Mouse (Mus musculus) limb, embryonic 14.5 days (tissue): Measurements from ENCODE around the gene Sectm1b. TPM values are rescaled to one million over a fixed set of nuclear protein-coding genes. Genes with fewer than 3 reads are reported as not detected.
A peak's percentile ranks its signal among the peaks of the same experiment; 100 is the strongest.

ENCODE experiments used
- ATAC-seq: fragments of 200-750 bp; cut with Nextera tagmentation; 2 replicates; pipeline ENCODE4 v1.8.0; 2017; ENCODE audit warnings: low read depth, moderate number of reproducible peaks, moderate TSS enrichment; ENCODE audit not compliant: low FRiP score
- DNase-seq: peaks from one replicate; pipeline ENCODE4 v3.0.0-alpha.2; 2015; ENCODE audit warnings: low spot score
- H3K27ac ChIP-seq: fragments of 300-500 bp; sonication (generic); replicated peaks from 2 replicates; pipeline ENCODE4 v1.5.1; 2014; ENCODE audit warnings: low read depth, mild to moderate bottlenecking, low read length, moderate library complexity, mixed read lengths
- H3K27me3 ChIP-seq: fragments of 300-500 bp; sonication (generic); 2 replicates; pipeline ENCODE4 v1.6.1; 2014; ENCODE audit warnings: low read length, mixed read lengths; ENCODE audit not compliant: control insufficient read depth, insufficient read depth
- H3K36me3 ChIP-seq: fragments of 300-500 bp; sonication (generic); 2 replicates; pipeline ENCODE4 v1.6.1; 2014; ENCODE audit warnings: mild to moderate bottlenecking, low read length, moderate library complexity, mixed read lengths; ENCODE audit not compliant: control insufficient read depth, insufficient read depth
- H3K4me1 ChIP-seq: fragments of 300-500 bp; sonication (generic); 2 replicates; pipeline ENCODE4 v1.6.1; 2014; ENCODE audit warnings: antibody characterized with exemption, low read length, mixed read lengths; ENCODE audit not compliant: control insufficient read depth, insufficient read depth
- H3K4me2 ChIP-seq: fragments of 300-500 bp; sonication (generic); replicated peaks from 2 replicates; pipeline ENCODE4 v1.6.1; 2014; ENCODE audit warnings: low read depth, mild to moderate bottlenecking, low read length, moderate library complexity; ENCODE audit not compliant: severe bottlenecking
- H3K4me3 ChIP-seq: fragments of 300-500 bp; sonication (generic); replicated peaks from 2 replicates; pipeline ENCODE4 v1.5.1; 2014; ENCODE audit warnings: low read length
- H3K9ac ChIP-seq: fragments of 300-500 bp; sonication (generic); 2 replicates; pipeline ENCODE4 v1.6.1; 2014; ENCODE audit warnings: mild to moderate bottlenecking, low read depth, low read length, moderate library complexity; ENCODE audit not compliant: severe bottlenecking
- H3K9me3 ChIP-seq: fragments of 300-500 bp; sonication (generic); 2 replicates; pipeline ENCODE4 v1.6.1; 2016; ENCODE audit warnings: low read length; ENCODE audit not compliant: control insufficient read depth
- POLR2A ChIP-seq: fragments of 200-500 bp; IDR thresholded peaks from 2 replicates; pipeline ENCODE4 v1.8.0; 2012; ENCODE audit warnings: inconsistent platforms, mild to moderate bottlenecking, moderate library complexity, borderline replicate concordance; ENCODE audit not compliant: insufficient read depth, insufficient read length; ENCODE audit errors: extremely low read depth
- WGBS: fragments of 180-500 bp; shearing (Covaris S2); extraction: QIAGEN DNeasy Blood & Tissue Kit; methylation state at CpG from one replicate; pipeline ENCODE4 v1.1.7; 2014; 5-methylcytosine and 5-hydroxymethylcytosine counted together
- polyA plus RNA-seq, 2 experiments: library from polyadenylated mRNA; depleted of rRNA in 1 of 2; stranded (reverse) in 1 of 2; unstranded in 1 of 2; fragments of >200 nt; fragmentation: Nextera tagmentation in 1 of 2; extraction: Ambion mirVana in 1 of 2; gene quantifications; 2 replicates each; pipeline versions ENCODE4 v1.2.1 to v1.2.3; 2012 to 2014

Sectm1b gene
- polyA plus RNA-seq, 2 experiments: not detected

DNA sequence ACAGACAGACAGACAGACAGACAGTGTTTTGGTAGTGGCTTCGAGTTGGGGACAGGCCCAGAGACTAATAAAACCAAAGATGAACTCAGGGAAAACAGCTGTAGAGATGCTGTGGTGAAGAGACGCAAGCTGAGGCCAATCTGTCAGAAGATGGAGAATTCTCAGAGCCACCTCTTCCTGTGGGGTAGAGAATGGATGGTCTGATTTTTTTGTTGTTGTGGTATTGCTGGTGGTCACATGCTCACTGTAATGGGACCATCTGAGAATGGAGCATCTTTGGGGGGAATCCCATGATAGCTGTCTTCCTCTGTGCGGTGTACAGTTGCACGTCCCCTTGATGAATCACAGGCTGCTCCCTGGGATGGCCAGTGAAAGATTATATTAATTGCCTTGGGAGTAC, 20.9 kb downstream of the Sectm1b start:
- ATAC-seq: no peak
- Histone ChIP-seq H3K36me3 (no peaks in the 10 kb centered on the region), H3K9me3 (no peaks in the 10 kb centered on the region), H3K4me3 (no peak overlapping the region), H3K4me1 (no peaks in the 10 kb centered on the region), H3K9ac (no peak overlapping the region), H3K4me2 (no peak overlapping the region), H3K27ac (no peak overlapping the region), H3K27me3 (no peaks in the 10 kb centered on the region)
- WGBS: 73% methylated on average over 4 of the region's 4 CpGs
- DNase-seq: no peak
- no peak for TF ChIP-seq POLR2A

DNA sequence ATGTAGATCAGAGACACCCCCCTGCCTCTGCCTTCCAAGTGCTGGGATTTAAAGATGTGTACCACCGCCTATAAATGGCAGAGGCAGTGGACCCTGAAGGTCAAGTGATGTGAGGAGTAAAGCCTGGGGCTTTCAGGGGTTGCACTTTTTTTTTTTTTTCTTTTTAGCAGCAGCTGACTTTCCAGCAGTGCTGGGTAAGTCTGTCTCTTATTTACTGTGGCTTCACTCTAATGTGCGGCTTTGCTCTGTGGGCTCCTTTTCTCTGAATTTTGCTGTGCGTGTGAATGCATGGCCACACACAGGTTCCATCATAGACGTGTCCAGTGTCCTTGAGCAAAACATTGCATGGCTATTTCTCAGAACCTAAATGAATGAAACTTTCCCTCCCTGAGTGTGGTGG, 21.7 kb downstream of the Sectm1b start:
- TF ChIP-seq POLR2A: no peak
- no peak overlapping the region for H3K4me2 ChIP-seq
- 70% methylated on average over 4 of the region's 4 CpGs for WGBS

DNA sequence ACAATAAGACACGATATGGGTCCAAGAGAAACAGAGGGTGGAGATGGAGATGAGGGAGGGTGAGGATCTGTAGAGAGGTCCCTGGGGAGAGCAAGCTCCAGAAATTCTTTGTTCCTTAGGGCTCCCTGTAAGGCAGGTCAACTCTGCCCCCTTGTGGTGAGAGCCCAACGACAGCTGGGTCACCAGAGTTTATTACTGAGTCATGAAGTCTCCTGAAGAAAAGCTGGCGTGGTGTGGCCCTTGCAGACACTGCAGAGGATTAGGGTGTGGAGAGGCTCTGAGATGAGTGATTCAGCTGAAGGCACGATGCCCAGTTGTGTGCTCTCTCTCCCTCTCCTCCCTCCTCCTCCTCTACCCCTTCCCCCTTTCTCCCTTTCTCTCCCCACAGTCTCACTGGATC, 22.2 kb downstream of the Sectm1b start:
- Histone ChIP-seq H3K36me3 (no peaks in the 10 kb centered on the region), H3K27me3 (no peaks in the 10 kb centered on the region), H3K9ac (no peak overlapping the region), H3K9me3 (no peaks in the 10 kb centered on the region), H3K4me2 (no peak overlapping the region), H3K4me1 (no peaks in the 10 kb centered on the region), H3K4me3 (no peak overlapping the region), H3K27ac (no peak overlapping the region)
- ATAC-seq: no peak; the same call in 1 of the 2 replicates
- no peak for TF ChIP-seq POLR2A
- DNase-seq: peak; percentile 80
- 11% methylated on average over 4 of the region's 4 CpGs for WGBS

More for the DNA sequence above, 21.7 kb downstream of the Sectm1b start:
- Histone ChIP-seq H3K27ac (no peak overlapping the region), H3K4me1 (no peaks in the 10 kb centered on the region), H3K36me3 (no peaks in the 10 kb centered on the region), H3K9ac (no peak overlapping the region), H3K4me3 (no peak overlapping the region), H3K9me3 (no peaks in the 10 kb centered on the region), H3K27me3 (no peaks in the 10 kb centered on the region)
- ATAC-seq (no peak), DNase-seq (no peak)

DNA sequence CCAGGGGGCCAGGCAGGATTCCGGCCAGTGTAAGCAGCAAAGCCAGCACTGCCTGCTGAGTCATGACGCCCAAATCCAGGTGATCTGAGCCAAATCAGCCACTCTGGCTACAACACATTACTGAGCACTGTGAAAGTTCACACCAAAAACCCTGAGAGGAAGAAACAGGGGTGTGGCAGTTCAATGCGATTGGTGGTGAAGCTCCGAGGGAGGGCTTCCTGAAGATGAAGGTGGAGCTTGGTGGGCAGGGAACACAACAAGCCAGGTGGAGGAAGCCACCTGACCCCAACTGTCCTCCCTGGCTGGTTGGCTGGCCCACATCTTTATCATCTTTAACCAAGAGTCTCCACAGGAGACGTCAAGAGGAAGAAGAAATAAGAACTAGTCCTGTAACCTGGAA, 24.1 kb downstream of the Sectm1b start, which contains the start of gene Cd7:
Gene Cd7, minus strand, starts transcription at position 117 of the 400 bp plus-strand sequence.
- Histone ChIP-seq H3K4me3 (no peak within 1 kb of the TSS), H3K4me2 (no peak within 1 kb of the TSS), H3K27ac (no peak within 1 kb of the TSS), H3K4me1 (no peaks in the 10 kb centered on the region), H3K27me3 (no peaks in the 10 kb centered on the region), H3K9ac (no peak within 1 kb of the TSS), H3K9me3 (no peaks in the 10 kb centered on the region), H3K36me3 (no peaks in the 10 kb centered on the region)
- WGBS: 65% methylated on average over 5 of the region's 5 CpGs
- DNase-seq (no peak), ATAC-seq (no peak)
- TF ChIP-seq POLR2A: no peak

DNA sequence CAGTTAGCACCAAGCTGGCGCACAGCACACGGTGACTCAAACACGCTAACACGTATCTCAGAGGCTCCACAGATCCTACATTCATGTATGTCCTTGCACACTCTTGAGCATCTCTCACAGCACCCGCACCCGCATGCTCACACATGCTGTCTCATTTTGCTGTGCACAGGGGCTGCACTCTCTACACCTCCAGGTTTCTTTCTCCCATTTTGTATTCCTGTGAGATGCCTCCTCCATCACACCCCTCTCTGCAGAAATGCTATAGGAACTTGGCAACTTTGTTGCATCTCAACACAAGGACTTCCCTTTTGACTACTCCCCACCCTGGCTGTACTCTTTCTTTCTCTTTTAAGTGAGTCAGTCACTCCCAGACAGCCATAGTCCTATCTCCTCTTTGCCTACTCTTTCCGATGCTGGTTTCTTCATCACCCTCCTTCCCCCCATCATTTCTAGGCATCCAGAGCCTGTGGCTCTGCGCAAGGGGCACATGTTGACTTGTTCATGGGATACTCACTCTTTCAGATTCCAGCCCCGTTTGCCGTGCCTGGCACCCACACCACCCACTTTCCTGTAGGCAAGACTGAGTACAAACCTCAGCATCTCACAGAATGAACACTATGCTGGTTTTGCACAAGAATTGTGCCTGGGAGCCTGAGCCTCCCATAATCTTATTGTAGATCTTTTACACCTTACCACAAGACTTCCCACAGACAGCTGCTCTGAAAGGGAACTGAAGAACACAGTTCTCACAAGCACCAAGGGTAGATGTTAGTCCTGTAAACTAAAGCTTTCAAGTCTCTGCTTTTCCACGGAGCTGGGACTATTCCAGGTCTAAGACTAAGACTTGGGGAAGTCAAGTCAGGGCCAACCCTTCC, 24.8 kb downstream of the Sectm1b start:
- Histone ChIP-seq H3K27ac (no peak overlapping the region), H3K27me3 (no peaks in the 10 kb centered on the region), H3K4me2 (no peak overlapping the region), H3K36me3 (no peaks in the 10 kb centered on the region), H3K4me3 (no peak overlapping the region), H3K4me1 (no peaks in the 10 kb centered on the region), H3K9me3 (no peaks in the 10 kb centered on the region), H3K9ac (no peak overlapping the region)
- DNase-seq: no peak
- WGBS: 85% methylated on average over 11 of the region's 11 CpGs
- no peak for TF ChIP-seq POLR2A
- ATAC-seq: no peak

DNA sequence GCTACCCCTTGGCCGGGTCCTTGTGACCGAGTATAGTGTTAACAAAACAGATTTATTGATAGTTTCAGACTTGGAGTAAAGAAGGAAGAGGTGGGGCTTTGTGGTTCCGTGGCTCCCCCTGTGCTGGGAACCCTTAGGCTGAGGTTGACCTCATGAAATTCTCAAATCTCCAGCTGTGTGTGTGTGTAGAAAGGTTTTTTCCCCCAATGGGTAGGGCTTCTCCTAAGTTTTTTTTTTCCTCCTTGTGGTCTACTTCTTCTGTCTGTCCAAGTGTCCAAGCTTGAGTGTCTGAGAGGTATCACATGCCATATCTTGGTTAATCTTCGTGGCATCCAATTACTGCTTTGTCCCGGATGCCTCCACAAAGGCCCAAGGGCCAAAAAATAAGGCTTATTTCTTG, 30.3 kb downstream of the Sectm1b start:
- Histone ChIP-seq H3K4me2 (no peak overlapping the region), H3K9ac (no peak overlapping the region), H3K27me3 (no peaks in the 10 kb centered on the region), H3K4me1 (no peaks in the 10 kb centered on the region), H3K9me3 (no peaks in the 10 kb centered on the region), H3K27ac (no peak overlapping the region), H3K36me3 (no peaks in the 10 kb centered on the region), H3K4me3 (no peak overlapping the region)
- ATAC-seq (no peak), DNase-seq (no peak)
- no peak for TF ChIP-seq POLR2A
- 76% methylated on average over 5 of the region's 5 CpGs for WGBS
